Mouse (Mus musculus): ENCODE measurements at regions not wholly inside any gene's neighbourhood (a gene's known extent, or its start where the extent isn't known, plus 50 kb on each side); places are given as distances from the start of the nearest gene placed in this dataset.
"Not testable (repeated sequence)": the region's sequence is repeated elsewhere in the genome, so short reads cannot be mapped to it uniquely, and the experiment has no call there.

- no peak for DNase-seq (ENCODE audit: low read depth, low spot score)
These were observed 123.2 kb downstream of the Zfp36l1 start for GRCm38 (mm10) chr12:79989582-79990110.

GRCm38 (mm10) chr12:79988401-79989358 lies 124.1 kb downstream of the Zfp36l1 start:
- DNase-seq (ENCODE audit: low read depth, low spot score), result no peak

GRCm38 (mm10) chr12:79986241-79986976 lies 126.4 kb downstream of the Zfp36l1 start:
- no peak for DNase-seq (ENCODE audit: low read depth, low spot score)

GRCm38 (mm10) chr12:79984985-79985747 lies 127.6 kb downstream of the Zfp36l1 start:
- DNase-seq (ENCODE audit: low read depth, low spot score), result no peak

GRCm38 (mm10) chr12:79984025-79984790 lies 128.6 kb downstream of the Zfp36l1 start:
- no peak for DNase-seq (ENCODE audit: low read depth, low spot score)

GRCm38 (mm10) chr12:79983232-79983631 lies 129.6 kb downstream of the Zfp36l1 start:
- no peak for DNase-seq (ENCODE audit: low read depth, low spot score)

GRCm38 (mm10) chr12:79982497-79982896 lies 130.3 kb downstream of the Zfp36l1 start:
- not testable (repeated sequence) for DNase-seq (ENCODE audit: low read depth, low spot score)

GRCm38 (mm10) chr12:79980711-79981110 lies 132.1 kb downstream of the Zfp36l1 start:
- DNase-seq (ENCODE audit: low read depth, low spot score), result no peak

- DNase-seq (ENCODE audit: low read depth, low spot score), result no peak
These were observed 135.7 kb downstream of the Zfp36l1 start for GRCm38 (mm10) chr12:79977136-79977535.

- no peak for DNase-seq (ENCODE audit: low read depth, low spot score)
These were observed 137.2 kb downstream of the Zfp36l1 start for GRCm38 (mm10) chr12:79975466-79976239.

- no peak for DNase-seq (ENCODE audit: low read depth, low spot score)
These were observed 137.8 kb downstream of the Zfp36l1 start for GRCm38 (mm10) chr12:79975050-79975449.

- no peak for DNase-seq (ENCODE audit: low read depth, low spot score)
These were observed 138.3 kb downstream of the Zfp36l1 start for GRCm38 (mm10) chr12:79974530-79974929.

- DNase-seq (ENCODE audit: low read depth, low spot score), result no peak
These were observed 139.1 kb downstream of the Zfp36l1 start for GRCm38 (mm10) chr12:79973566-79974230.

- no peak for DNase-seq (ENCODE audit: low read depth, low spot score)
These were observed 141.8 kb downstream of the Zfp36l1 start for GRCm38 (mm10) chr12:79970981-79971390.

GRCm38 (mm10) chr12:79970227-79970901 lies 142.4 kb downstream of the Zfp36l1 start:
- DNase-seq (ENCODE audit: low read depth, low spot score), result no peak

- no peak for DNase-seq (ENCODE audit: low read depth, low spot score)
These were observed 143.2 kb downstream of the Zfp36l1 start for GRCm38 (mm10) chr12:79969346-79970226.

- DNase-seq (ENCODE audit: low read depth, low spot score), result no peak
These were observed 144.1 kb downstream of the Zfp36l1 start for GRCm38 (mm10) chr12:79968676-79969075.
